Mouse (Mus musculus) small intestine, adult 2 months (tissue): ENCODE results near the gene Shc3.

ENCODE experiments used
- CTCF ChIP-seq: fragments of 200-500 bp; IDR thresholded peaks from 2 replicates; pipeline ENCODE4 v1.5.1; 2012; ENCODE audit warnings: low read depth, mild to moderate bottlenecking, control low read depth, inconsistent platforms, low read length, moderate library complexity, mixed read lengths; ENCODE audit not compliant: insufficient replicate concordance, insufficient read length; ENCODE audit errors: extremely low read depth
- POLR2A ChIP-seq: fragments of 200-500 bp; IDR thresholded peaks from 2 replicates; pipeline ENCODE4 v1.6.1; 2012; ENCODE audit warnings: low read depth, mild to moderate bottlenecking, control low read depth, inconsistent platforms, low read length, moderate library complexity

- no peak for TF ChIP-seq POLR2A
- no peak for TF ChIP-seq CTCF
Measured at GRCm38 (mm10) chr13:51505711-51506110, 63.5 kb downstream of the Shc3 start.
